Mouse (Mus musculus) activated CD4-positive, CD25-positive, alpha-beta regulatory T cell (primary cell): Measurements from ENCODE around the gene Gm9268. TPM values are rescaled to one million over a fixed set of nuclear protein-coding genes. Genes with fewer than 3 reads are reported as not detected.

Source experiments
- polyA plus RNA-seq, 2 experiments: library from polyadenylated mRNA; unstranded; fragments of 100-300 nt; shearing (Covaris generic); gene quantifications; one replicate each; pipeline ENCODE4 v1.2.1; 2017

Gene Gm9268
- under 1 TPM in 1 of 2 experiments, not detected in 1; 0.14 TPM for polyA plus RNA-seq

GRCm38 (mm10) chr7:43018465-43018864 lies at the start of gene Gm9268:
Gene Gm9268, plus strand, starts transcription at chr7:43018765.

Other genes with a start within 250 kb of the Gm9268 start
- under 1 TPM in 1 of 2 experiments, not detected in 1; 0.06 TPM for gene Vmn2r62, start 225.2 kb upstream of the Gm9268 start, polyA plus RNA-seq
- not detected for gene Gm2381, start 151.5 kb upstream of the Gm9268 start, polyA plus RNA-seq
- under 1 TPM; 0.04 to 0.12 TPM for gene Vmn2r63, start 84.9 kb upstream of the Gm9268 start, polyA plus RNA-seq
- under 1 TPM in 1 of 2 experiments, not detected in 1; 0.32 TPM for gene Zfp936, start 95.5 kb downstream of the Gm9268 start, polyA plus RNA-seq